Mouse (Mus musculus): ENCODE measurements around the gene Retnla. TPM values are rescaled to one million over a fixed set of nuclear protein-coding genes. Genes with fewer than 3 reads are reported as not detected.

Retnla gene
- not detected in 2 replicates for polyA plus RNA-seq (2014; fragmentation: Nextera tagmentation; extraction: Ambion mirVana)

GRCm38 (mm10) chr16:48842266-48842665, at the start of gene Retnla:
Retnla (plus strand) TSS chr16:48842551.
- no peaks in the 10 kb centered on the region for H3K27me3 ChIP-seq (ENCODE audit: control insufficient read depth, insufficient read depth, low read length)
- H3K9ac ChIP-seq (replicated peaks; ENCODE audit: low read length): no peak within 1 kb of the TSS
- no peak within 1 kb of the TSS for H3K4me3 ChIP-seq (ENCODE audit: low read depth, low read length)
- no peak for ATAC-seq (replicated peaks; ENCODE audit: insufficient number of reproducible peaks, low FRiP score, low TSS enrichment, low read depth)
- no peak for DNase-seq (ENCODE audit: low spot score)
- H3K4me2 ChIP-seq (ENCODE audit: low read depth, low read length): no peak within 1 kb of the TSS
- 86% methylated on average over 3 of the region's 3 CpGs for WGBS
- H3K36me3 ChIP-seq (replicated peaks; ENCODE audit: control insufficient read depth, insufficient read depth, low read depth, low read length): no peaks in the 10 kb centered on the region
- no peaks in the 10 kb centered on the region for H3K4me1 ChIP-seq (ENCODE audit: control insufficient read depth, insufficient read depth, low read length)
- H3K9me3 ChIP-seq (replicated peaks; ENCODE audit: control insufficient read depth, low read length): no peaks in the 10 kb centered on the region
- H3K27ac ChIP-seq (replicated peaks; ENCODE audit: low read depth, low read length): no peak within 1 kb of the TSS

- ATAC-seq (replicated peaks; ENCODE audit: insufficient number of reproducible peaks, low FRiP score, low TSS enrichment, low read depth): no peak
- no peaks in the 10 kb centered on the region for H3K4me1 ChIP-seq (ENCODE audit: control insufficient read depth, insufficient read depth, low read length)
- H3K36me3 ChIP-seq (replicated peaks; ENCODE audit: control insufficient read depth, insufficient read depth, low read depth, low read length): no peaks in the 10 kb centered on the region
- no peaks in the 10 kb centered on the region for H3K9me3 ChIP-seq (replicated peaks; ENCODE audit: control insufficient read depth, low read length)
- H3K4me3 ChIP-seq (ENCODE audit: low read depth, low read length): no peak overlapping the region
- 84% methylated on average over 3 of the region's 3 CpGs for WGBS
- no peak overlapping the region for H3K27ac ChIP-seq (replicated peaks; ENCODE audit: low read depth, low read length)
- H3K27me3 ChIP-seq (ENCODE audit: control insufficient read depth, insufficient read depth, low read length): no peaks in the 10 kb centered on the region
- no peak for DNase-seq (ENCODE audit: low spot score)
- H3K4me2 ChIP-seq (ENCODE audit: low read depth, low read length): no peak overlapping the region
- H3K9ac ChIP-seq (replicated peaks; ENCODE audit: low read length): no peak overlapping the region
Observed at GRCm38 (mm10) chr16:48798285-48798684, 44.1 kb upstream of the Retnla start.

- 89% methylated on average over 3 of the region's 3 CpGs for WGBS
- no peak overlapping the region for H3K4me2 ChIP-seq (ENCODE audit: low read depth, low read length)
- no peaks in the 10 kb centered on the region for H3K4me1 ChIP-seq (ENCODE audit: control insufficient read depth, insufficient read depth, low read length)
- ATAC-seq (replicated peaks; ENCODE audit: insufficient number of reproducible peaks, low FRiP score, low TSS enrichment, low read depth) (no peak), DNase-seq (ENCODE audit: low spot score) (no peak)
- no peaks in the 10 kb centered on the region for H3K27me3 ChIP-seq (ENCODE audit: control insufficient read depth, insufficient read depth, low read length)
- no peaks in the 10 kb centered on the region for H3K36me3 ChIP-seq (replicated peaks; ENCODE audit: control insufficient read depth, insufficient read depth, low read depth, low read length)
- H3K4me3 ChIP-seq (ENCODE audit: low read depth, low read length): no peak overlapping the region
- H3K9ac ChIP-seq (replicated peaks; ENCODE audit: low read length): no peak overlapping the region
- no peaks in the 10 kb centered on the region for H3K9me3 ChIP-seq (replicated peaks; ENCODE audit: control insufficient read depth, low read length)
- no peak overlapping the region for H3K27ac ChIP-seq (replicated peaks; ENCODE audit: low read depth, low read length)
Observed at GRCm38 (mm10) chr16:48799470-48799869, 42.9 kb upstream of the Retnla start.

- H3K36me3 ChIP-seq (replicated peaks; ENCODE audit: control insufficient read depth, insufficient read depth, low read depth, low read length): no peaks in the 10 kb centered on the region
- no peaks in the 10 kb centered on the region for H3K9me3 ChIP-seq (replicated peaks; ENCODE audit: control insufficient read depth, low read length)
- H3K27me3 ChIP-seq (ENCODE audit: control insufficient read depth, insufficient read depth, low read length): no peaks in the 10 kb centered on the region
- WGBS: 93% methylated on average over 2 of the region's 2 CpGs
- H3K4me2 ChIP-seq (ENCODE audit: low read depth, low read length): no peak overlapping the region
- H3K4me3 ChIP-seq (ENCODE audit: low read depth, low read length): no peak overlapping the region
- no peaks in the 10 kb centered on the region for H3K4me1 ChIP-seq (ENCODE audit: control insufficient read depth, insufficient read depth, low read length)
- H3K9ac ChIP-seq (replicated peaks; ENCODE audit: low read length): no peak overlapping the region
- DNase-seq (ENCODE audit: low spot score) (no peak), ATAC-seq (replicated peaks; ENCODE audit: insufficient number of reproducible peaks, low FRiP score, low TSS enrichment, low read depth) (no peak)
- H3K27ac ChIP-seq (replicated peaks; ENCODE audit: low read depth, low read length): no peak overlapping the region
Observed at GRCm38 (mm10) chr16:48800906-48801305, 41.4 kb upstream of the Retnla start.

GRCm38 (mm10) chr16:48805412-48805811, 36.9 kb upstream of the Retnla start:
- Histone ChIP-seq H3K4me3 (ENCODE audit: low read depth, low read length) (no peak overlapping the region), H3K27ac (replicated peaks; ENCODE audit: low read depth, low read length) (no peak overlapping the region), H3K9me3 (replicated peaks; ENCODE audit: control insufficient read depth, low read length) (no peaks in the 10 kb centered on the region), H3K9ac (replicated peaks; ENCODE audit: low read length) (no peak overlapping the region), H3K27me3 (ENCODE audit: control insufficient read depth, insufficient read depth, low read length) (no peaks in the 10 kb centered on the region), H3K4me2 (ENCODE audit: low read depth, low read length) (no peak overlapping the region), H3K4me1 (ENCODE audit: control insufficient read depth, insufficient read depth, low read length) (no peaks in the 10 kb centered on the region), H3K36me3 (replicated peaks; ENCODE audit: control insufficient read depth, insufficient read depth, low read depth, low read length) (no peaks in the 10 kb centered on the region)
- ATAC-seq (replicated peaks; ENCODE audit: insufficient number of reproducible peaks, low FRiP score, low TSS enrichment, low read depth) (no peak), DNase-seq (ENCODE audit: low spot score) (no peak)
- WGBS: 76% methylated on average over 1 of the region's 1 CpGs

GRCm38 (mm10) chr16:48806521-48806920, 35.8 kb upstream of the Retnla start:
- Histone ChIP-seq H3K27ac (replicated peaks; ENCODE audit: low read depth, low read length) (no peak overlapping the region), H3K9ac (replicated peaks; ENCODE audit: low read length) (no peak overlapping the region), H3K4me1 (ENCODE audit: control insufficient read depth, insufficient read depth, low read length) (no peaks in the 10 kb centered on the region), H3K4me2 (ENCODE audit: low read depth, low read length) (no peak overlapping the region), H3K9me3 (replicated peaks; ENCODE audit: control insufficient read depth, low read length) (no peaks in the 10 kb centered on the region), H3K27me3 (ENCODE audit: control insufficient read depth, insufficient read depth, low read length) (no peaks in the 10 kb centered on the region), H3K36me3 (replicated peaks; ENCODE audit: control insufficient read depth, insufficient read depth, low read depth, low read length) (no peaks in the 10 kb centered on the region), H3K4me3 (ENCODE audit: low read depth, low read length) (no peak overlapping the region)
- WGBS: 83% methylated on average over 1 of the region's 1 CpGs
- DNase-seq (ENCODE audit: low spot score) (no peak), ATAC-seq (replicated peaks; ENCODE audit: insufficient number of reproducible peaks, low FRiP score, low TSS enrichment, low read depth) (no peak)

GRCm38 (mm10) chr16:48809374-48809773, 33.0 kb upstream of the Retnla start:
- Histone ChIP-seq H3K36me3 (replicated peaks; ENCODE audit: control insufficient read depth, insufficient read depth, low read depth, low read length) (no peaks in the 10 kb centered on the region), H3K9me3 (replicated peaks; ENCODE audit: control insufficient read depth, low read length) (no peaks in the 10 kb centered on the region), H3K4me1 (ENCODE audit: control insufficient read depth, insufficient read depth, low read length) (no peaks in the 10 kb centered on the region), H3K4me3 (ENCODE audit: low read depth, low read length) (no peak overlapping the region), H3K27me3 (ENCODE audit: control insufficient read depth, insufficient read depth, low read length) (no peaks in the 10 kb centered on the region), H3K4me2 (ENCODE audit: low read depth, low read length) (no peak overlapping the region), H3K27ac (replicated peaks; ENCODE audit: low read depth, low read length) (no peak overlapping the region), H3K9ac (replicated peaks; ENCODE audit: low read length) (no peak overlapping the region)
- ATAC-seq (replicated peaks; ENCODE audit: insufficient number of reproducible peaks, low FRiP score, low TSS enrichment, low read depth) (no peak), DNase-seq (ENCODE audit: low spot score) (peak; percentile 6)
- 57% methylated on average over 2 of the region's 2 CpGs for WGBS

GRCm38 (mm10) chr16:48811881-48812436, 30.4 kb upstream of the Retnla start:
- no peak overlapping the region for H3K4me3 ChIP-seq (ENCODE audit: low read depth, low read length)
- ATAC-seq (replicated peaks; ENCODE audit: insufficient number of reproducible peaks, low FRiP score, low TSS enrichment, low read depth) (no peak), DNase-seq (ENCODE audit: low spot score) (no peak)
- H3K36me3 ChIP-seq (replicated peaks; ENCODE audit: control insufficient read depth, insufficient read depth, low read depth, low read length): no peaks in the 10 kb centered on the region
- H3K4me2 ChIP-seq (ENCODE audit: low read depth, low read length): no peak overlapping the region
- H3K27ac ChIP-seq (replicated peaks; ENCODE audit: low read depth, low read length): no peak overlapping the region
- H3K4me1 ChIP-seq (ENCODE audit: control insufficient read depth, insufficient read depth, low read length): no peaks in the 10 kb centered on the region
- H3K9me3 ChIP-seq (replicated peaks; ENCODE audit: control insufficient read depth, low read length): no peaks in the 10 kb centered on the region
- no peaks in the 10 kb centered on the region for H3K27me3 ChIP-seq (ENCODE audit: control insufficient read depth, insufficient read depth, low read length)
- H3K9ac ChIP-seq (replicated peaks; ENCODE audit: low read length): no peak overlapping the region
- WGBS: 54% methylated on average over 7 of the region's 7 CpGs

Measured in embryonic facial prominence, embryonic 11.5 days (tissue).